Mouse (Mus musculus) heart, adult 8-10 months (tissue): ENCODE data around the gene Entpd8. TPM values are rescaled to one million over a fixed set of nuclear protein-coding genes. Genes with fewer than 3 reads are reported as not detected.

ENCODE experiments used
- microRNA-seq: library from miRNA; unstranded; fragments of <30 nt; microRNA quantifications from one replicate; pipeline ENCODE4 v1.2.0, GENCODE M21; 2022
- total RNA-seq, 4 experiments: library from RNA; stranded (reverse); gene quantifications; 2 replicates each; pipeline ENCODE4 v1.2.4; 2022

Entpd8 gene
- total RNA-seq, 4 experiments from 2014 or later = not detected

Small RNA genes within 50 kb of the gene (microRNA-seq; reads per million reads assigned to microRNA genes)
- gene Gm24328 (not detected), gene Mir7664 (not detected)

Other genes starting within 250 kb of the Entpd8 start
- gene Ehmt1, start 160.7 kb upstream of the Entpd8 start, total RNA-seq = 10 to 100 TPM; 26.9 to 35.6 (median 31.4) TPM
- 1 to 10 TPM; 3.0 to 6.7 (median 5.4) TPM for gene Arrdc1, start 145.1 kb upstream of the Entpd8 start, total RNA-seq
- gene Zmynd19, start 130.5 kb upstream of the Entpd8 start, total RNA-seq = 10 to 100 TPM; 14.9 to 17.6 (median 17.1) TPM
- gene Dph7, start 117.9 kb upstream of the Entpd8 start, total RNA-seq = 1 to 10 TPM; 4.6 to 7.5 (median 6.2) TPM
- gene Mrpl41, start 105.2 kb upstream of the Entpd8 start, total RNA-seq = 100 to 1,000 TPM in 1 of 4 experiments, 10 to 100 TPM in 3; 89.6 to 108 (median 95.0) TPM
- gene Pnpla7, start 104.3 kb upstream of the Entpd8 start, total RNA-seq = 10 to 100 TPM; 25.2 to 36.0 (median 28.7) TPM
- gene Nsmf, start 25.9 kb upstream of the Entpd8 start, total RNA-seq = 10 to 100 TPM; 11.7 to 15.9 (median 12.2) TPM
- gene Noxa1, start 14.8 kb downstream of the Entpd8 start, total RNA-seq = not detected
- gene Nrarp, start 100.5 kb downstream of the Entpd8 start, total RNA-seq = 1 to 10 TPM; 5.0 to 9.4 (median 9.2) TPM
- 1 to 10 TPM; 3.9 to 5.0 (median 4.7) TPM for gene Tor4a, start 116.6 kb downstream of the Entpd8 start, total RNA-seq
- 10 to 100 TPM; 38.5 to 49.3 (median 39.5) TPM for gene Nelfb, start 131.2 kb downstream of the Entpd8 start, total RNA-seq
- not detected for gene Stpg3, start 134.3 kb downstream of the Entpd8 start, total RNA-seq
- not detected for gene Fam166a, start 138.4 kb downstream of the Entpd8 start, total RNA-seq
- 100 to 1,000 TPM; 308 to 380 (median 323) TPM for gene Tubb4b, start 144.4 kb downstream of the Entpd8 start, total RNA-seq
- not detected for gene Slc34a3, start 154.1 kb downstream of the Entpd8 start, total RNA-seq
- not detected for gene Rnf224, start 156.5 kb downstream of the Entpd8 start, total RNA-seq
- 1 to 10 TPM in 2 of 4 experiments, under 1 TPM in 2; 0.53 to 1.7 (median 1.2) TPM for gene Rnf208, start 162.0 kb downstream of the Entpd8 start, total RNA-seq
- gene Cysrt1, start 162.1 kb downstream of the Entpd8 start, total RNA-seq = not detected
- gene AL732309.1, start 166.6 kb downstream of the Entpd8 start, total RNA-seq = 1 to 10 TPM; 1.8 to 2.4 (median 2.1) TPM
- gene Tmem203, start 175.1 kb downstream of the Entpd8 start, total RNA-seq = 10 to 100 TPM; 11.4 to 16.1 (median 13.6) TPM
- gene Tprn, start 182.3 kb downstream of the Entpd8 start, total RNA-seq = 1 to 10 TPM; 4.0 to 8.6 (median 6.7) TPM
- gene Ssna1, start 192.1 kb downstream of the Entpd8 start, total RNA-seq = 10 to 100 TPM; 39.5 to 47.1 (median 40.1) TPM
- gene Anapc2, start 192.2 kb downstream of the Entpd8 start, total RNA-seq = 10 to 100 TPM; 36.8 to 39.8 (median 37.6) TPM
- gene Tmem210, start 207.8 kb downstream of the Entpd8 start, total RNA-seq = not detected
- gene Lrrc26, start 209.6 kb downstream of the Entpd8 start, total RNA-seq = not detected
- under 1 TPM in 2 of 4 experiments, not detected in 2; 0.09 to 0.11 TPM for gene Grin1, start 238.9 kb downstream of the Entpd8 start, total RNA-seq